Mouse (Mus musculus): ENCODE measurements around the gene Nt5dc1. TPM values are rescaled to one million over a fixed set of nuclear protein-coding genes. Genes with fewer than 3 reads are reported as not detected.

Gene Nt5dc1
- total and polyA plus RNA-seq, 2 experiments from 2014 or later: 0.42 to 7.5 TPM

DNA sequence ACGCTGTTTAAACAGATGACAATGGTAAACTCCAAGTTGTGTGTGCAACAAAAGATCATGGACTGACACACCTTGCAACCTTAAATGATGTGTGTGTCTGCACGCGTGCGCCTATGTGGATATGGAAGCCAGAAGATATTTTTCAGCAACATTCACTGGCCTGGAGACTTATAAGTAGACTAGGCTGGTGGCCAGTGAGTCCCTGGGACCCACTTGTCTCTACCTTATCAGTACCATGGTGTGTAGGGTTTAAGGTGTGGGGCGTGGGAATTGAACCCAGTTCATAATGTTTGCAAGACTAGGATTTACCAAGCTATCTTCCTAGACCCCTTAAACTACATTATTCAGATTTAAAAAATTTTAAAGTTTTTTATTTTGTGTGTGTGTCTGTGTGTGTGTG is 91.2 kb downstream of the Nt5dc1 start:
- TF ChIP-seq CTCF (IDR thresholded peaks at IDR 0.05; ENCODE audit: low read depth) (no peak), EP300 (IDR thresholded peaks at IDR 0.05; ENCODE audit: low read depth) (no peak)

DNA sequence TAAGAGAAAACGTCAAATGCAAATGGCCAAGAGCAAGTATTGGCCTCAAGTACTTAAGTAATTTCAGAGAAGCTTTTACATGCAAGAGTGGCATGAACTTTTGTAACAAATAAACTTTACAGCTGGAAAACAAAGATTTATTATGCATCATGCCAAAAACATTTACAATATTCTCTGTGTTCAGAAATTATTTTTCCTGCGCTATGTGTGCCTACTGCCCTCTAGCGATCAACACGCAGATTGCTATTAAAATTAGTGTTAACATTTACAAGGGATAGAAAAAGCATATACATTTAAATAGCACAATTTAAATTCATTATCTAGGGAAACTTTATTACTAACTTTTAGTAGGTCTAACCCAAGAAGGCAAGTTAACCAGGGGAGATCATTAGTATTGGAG is 91.7 kb downstream of the Nt5dc1 start:
- Histone ChIP-seq H3K4me3 (ENCODE audit: low read depth, low read length) (no peak overlapping the region), H3K4me1 (ENCODE audit: control insufficient read depth, insufficient read depth) (no peaks in the 10 kb centered on the region), H3K27ac (ENCODE audit: low read depth) (no peak overlapping the region), H3K36me3 (replicated peaks; ENCODE audit: control insufficient read depth, insufficient read depth, low read length) (peaks cover 5% of the 10 kb centered on the region; the same call in 1 of the 2 replicates), H3K4me2 (ENCODE audit: low read depth, low read length) (no peak overlapping the region), H3K9ac (replicated peaks; ENCODE audit: low read depth, low read length) (no peak overlapping the region), H3K27me3 (ENCODE audit: control insufficient read depth, insufficient read depth, low read length) (no peaks in the 10 kb centered on the region), H3K9me3 (replicated peaks; ENCODE audit: control insufficient read depth, low read length) (no peaks in the 10 kb centered on the region)
- TF ChIP-seq CTCF (IDR thresholded peaks at IDR 0.05; ENCODE audit: low read depth) (peak; percentile 82), EP300 (IDR thresholded peaks at IDR 0.05; ENCODE audit: low read depth) (no peak)
- 21% methylated on average over 4 of the region's 4 CpGs for WGBS
- DNase-seq (ENCODE audit: low spot score): peak; percentile 38
- ATAC-seq (ENCODE audit: insufficient read depth, low read depth): no peak

More for the DNA sequence above, 91.2 kb downstream of the Nt5dc1 start:
- Histone ChIP-seq H3K27me3 (ENCODE audit: control insufficient read depth, insufficient read depth, low read length) (no peaks in the 10 kb centered on the region), H3K9ac (replicated peaks; ENCODE audit: low read depth, low read length) (no peak overlapping the region), H3K9me3 (replicated peaks; ENCODE audit: control insufficient read depth, low read length) (no peaks in the 10 kb centered on the region), H3K36me3 (replicated peaks; ENCODE audit: control insufficient read depth, insufficient read depth, low read length) (peaks cover under 1% of the 10 kb centered on the region; the same call in 1 of the 2 replicates), H3K4me2 (ENCODE audit: low read depth, low read length) (no peak overlapping the region), H3K27ac (ENCODE audit: low read depth) (no peak overlapping the region), H3K4me3 (ENCODE audit: low read depth, low read length) (no peak overlapping the region), H3K4me1 (ENCODE audit: control insufficient read depth, insufficient read depth) (no peaks in the 10 kb centered on the region)
- WGBS: 49% methylated on average over 5 of the region's 5 CpGs
- DNase-seq (ENCODE audit: low spot score) (no peak), ATAC-seq (ENCODE audit: insufficient read depth, low read depth) (no peak)

DNA sequence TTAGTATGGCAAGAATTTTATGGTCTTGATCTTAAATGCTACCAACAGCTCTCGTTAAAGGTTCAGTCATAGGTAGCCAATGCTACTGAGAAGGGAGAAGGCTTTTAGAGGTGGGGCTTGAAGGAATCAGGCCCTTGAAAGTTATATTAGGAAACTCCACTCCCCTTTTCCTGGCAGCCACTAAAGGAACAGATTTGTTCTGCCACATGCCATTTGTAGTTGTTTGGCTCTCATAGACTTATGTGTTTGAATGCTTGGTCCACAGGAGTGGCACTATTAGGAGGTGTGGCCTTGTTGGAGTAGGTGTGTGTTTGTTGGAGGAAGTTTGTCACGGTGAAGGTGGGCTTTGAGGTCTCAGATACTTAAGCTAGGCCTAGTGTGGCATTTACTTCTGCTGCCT is 97.5 kb downstream of the Nt5dc1 start:
- Histone ChIP-seq H3K4me1 (ENCODE audit: control insufficient read depth, insufficient read depth) (0 out of 2 replicates have a peak, but pooled peaks cover 6% of the 10 kb centered on the region), H3K4me2 (ENCODE audit: low read depth, low read length) (no peak overlapping the region), H3K27ac (ENCODE audit: low read depth) (0 out of 2 replicates have a peak overlapping the region, but pooled peaks have one; percentile 15), H3K4me3 (ENCODE audit: low read depth, low read length) (no peak overlapping the region), H3K9me3 (replicated peaks; ENCODE audit: control insufficient read depth, low read length) (no peaks in the 10 kb centered on the region), H3K36me3 (replicated peaks; ENCODE audit: control insufficient read depth, insufficient read depth, low read length) (peaks cover 5% of the 10 kb centered on the region; the same call in 1 of the 2 replicates), H3K27me3 (ENCODE audit: control insufficient read depth, insufficient read depth, low read length) (no peaks in the 10 kb centered on the region), H3K9ac (replicated peaks; ENCODE audit: low read depth, low read length) (no peak overlapping the region)
- TF ChIP-seq EP300 (IDR thresholded peaks at IDR 0.05; ENCODE audit: low read depth) (no peak), CTCF (IDR thresholded peaks at IDR 0.05; ENCODE audit: low read depth) (no peak)
- no peak for ATAC-seq (ENCODE audit: insufficient read depth, low read depth)
- DNase-seq (ENCODE audit: low spot score): no peak
- WGBS: 56% methylated on average over 2 of the region's 2 CpGs

DNA sequence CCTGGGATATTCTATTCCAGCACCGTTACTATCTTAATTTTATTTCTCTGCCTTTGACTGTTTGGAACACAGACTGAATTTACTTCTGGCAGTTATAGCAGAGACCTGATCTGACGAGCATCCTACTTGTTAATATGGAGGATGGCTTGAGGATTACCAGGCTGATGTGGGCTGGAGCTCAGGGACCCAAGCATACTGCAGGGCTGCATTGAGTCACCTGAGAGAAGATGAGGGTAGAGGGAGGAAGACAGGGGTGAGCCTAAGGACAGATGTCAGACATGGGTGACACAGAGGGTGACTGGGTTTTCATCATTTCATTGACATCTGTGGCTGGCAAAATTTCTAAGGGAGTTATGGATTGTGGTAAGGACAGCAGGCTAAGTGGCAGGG is 101.1 kb downstream of the Nt5dc1 start:
- Histone ChIP-seq H3K27me3 (ENCODE audit: control insufficient read depth, insufficient read depth, low read length) (no peaks in the 10 kb centered on the region), H3K9me3 (replicated peaks; ENCODE audit: control insufficient read depth, low read length) (no peaks in the 10 kb centered on the region), H3K9ac (replicated peaks; ENCODE audit: low read depth, low read length) (no peak overlapping the region), H3K4me1 (ENCODE audit: control insufficient read depth, insufficient read depth) (0 out of 2 replicates have a peak, but pooled peaks cover 6% of the 10 kb centered on the region), H3K36me3 (replicated peaks; ENCODE audit: control insufficient read depth, insufficient read depth, low read length) (peaks cover 15% of the 10 kb centered on the region), H3K4me3 (ENCODE audit: low read depth, low read length) (no peak overlapping the region), H3K4me2 (ENCODE audit: low read depth, low read length) (no peak overlapping the region), H3K27ac (ENCODE audit: low read depth) (no peak overlapping the region)
- DNase-seq (ENCODE audit: low spot score): no peak
- TF ChIP-seq CTCF (IDR thresholded peaks at IDR 0.05; ENCODE audit: low read depth) (no peak), EP300 (IDR thresholded peaks at IDR 0.05; ENCODE audit: low read depth) (no peak)
- 38% methylated on average over 2 of the region's 2 CpGs for WGBS
- no peak for ATAC-seq (ENCODE audit: insufficient read depth, low read depth)

DNA sequence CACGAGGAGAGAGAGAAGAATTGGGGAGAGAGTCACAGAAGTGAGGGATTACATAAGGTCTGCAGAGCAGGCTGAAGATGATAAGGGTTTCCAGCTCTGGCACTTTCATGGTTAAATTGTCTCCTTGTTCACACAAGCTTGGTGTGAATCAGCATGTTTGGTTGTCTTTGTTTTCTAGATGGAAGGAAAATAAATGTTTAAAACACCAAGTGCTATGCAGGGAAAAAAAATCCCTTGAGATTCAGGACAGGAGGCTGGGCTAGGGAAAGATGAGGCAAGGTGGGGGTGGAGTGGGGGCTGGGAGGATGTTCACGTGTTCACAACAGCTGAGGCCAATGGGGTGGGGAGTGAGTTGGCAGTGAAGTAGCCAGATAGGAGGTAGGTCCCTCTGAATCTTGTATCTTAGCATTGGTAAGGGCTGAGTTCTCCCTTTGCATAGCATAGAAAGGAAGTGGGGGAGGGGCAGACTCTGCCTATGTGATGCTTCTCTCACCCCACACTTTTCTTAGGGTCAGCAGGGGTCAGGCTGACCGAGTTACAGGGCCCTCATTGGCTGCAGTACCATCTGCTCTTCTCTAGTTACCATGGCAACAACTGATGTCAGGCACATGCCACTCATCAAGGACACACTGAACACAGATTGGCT is 101.7 kb downstream of the Nt5dc1 start:
- no peak overlapping the region for H3K9ac ChIP-seq (replicated peaks; ENCODE audit: low read depth, low read length)

More for the DNA sequence above, 101.7 kb downstream of the Nt5dc1 start:
- WGBS: 11% methylated on average over 3 of the region's 3 CpGs
- no peaks in the 10 kb centered on the region for H3K27me3 ChIP-seq (ENCODE audit: control insufficient read depth, insufficient read depth, low read length)
- H3K4me2 ChIP-seq (ENCODE audit: low read depth, low read length): no peak overlapping the region
- ATAC-seq (ENCODE audit: insufficient read depth, low read depth): 0 out of 2 replicates have a peak, but pooled peaks have one; percentile 36
- H3K27ac ChIP-seq (ENCODE audit: low read depth): no peak overlapping the region
- no peak overlapping the region for H3K4me3 ChIP-seq (ENCODE audit: low read depth, low read length)
- 0 out of 2 replicates have a peak, but pooled peaks cover 6% of the 10 kb centered on the region for H3K4me1 ChIP-seq (ENCODE audit: control insufficient read depth, insufficient read depth)
- peaks cover 10% of the 10 kb centered on the region for H3K36me3 ChIP-seq (replicated peaks; ENCODE audit: control insufficient read depth, insufficient read depth, low read length)
- no peak for DNase-seq (ENCODE audit: low spot score)
- no peaks in the 10 kb centered on the region for H3K9me3 ChIP-seq (replicated peaks; ENCODE audit: control insufficient read depth, low read length)
- TF ChIP-seq CTCF (IDR thresholded peaks at IDR 0.05; ENCODE audit: low read depth) (no peak), EP300 (IDR thresholded peaks at IDR 0.05; ENCODE audit: low read depth) (no peak)

Data from heart, postnatal 0 days (tissue).